Mouse (Mus musculus) forebrain, embryonic 15.5 days (tissue): ENCODE measurements around the gene Meiob. TPM values are rescaled to one million over a fixed set of nuclear protein-coding genes. Genes with fewer than 3 reads are reported as not detected.

ENCODE experiments used
- ATAC-seq: fragments of 200-750 bp; cut with Nextera tagmentation; replicated peaks from 2 replicates; pipeline ENCODE4 v1.8.0; 2017; ENCODE audit warnings: mild to moderate bottlenecking, moderate TSS enrichment, moderate library complexity
- H3K27ac ChIP-seq: fragments of 300-500 bp; sonication (generic); replicated peaks from 2 replicates; pipeline ENCODE4 v1.5.1; 2015; ENCODE audit warnings: mild to moderate bottlenecking, inconsistent platforms
- H3K27me3 ChIP-seq: fragments of 300-500 bp; sonication (generic); 2 replicates; pipeline ENCODE4 v1.6.1; 2015; ENCODE audit warnings: inconsistent platforms
- H3K36me3 ChIP-seq: fragments of 300-500 bp; sonication (generic); 2 replicates; pipeline ENCODE4 v1.6.1; 2015; ENCODE audit warnings: mild to moderate bottlenecking, inconsistent platforms
- H3K4me1 ChIP-seq: fragments of 300-500 bp; sonication (generic); 2 replicates; pipeline ENCODE4 v1.6.1; 2015; ENCODE audit warnings: inconsistent platforms
- H3K4me2 ChIP-seq: fragments of 300-500 bp; sonication (generic); replicated peaks from 2 replicates; pipeline ENCODE4 v1.6.1; 2015; ENCODE audit warnings: mild to moderate bottlenecking, inconsistent platforms
- H3K4me3 ChIP-seq: fragments of 300-500 bp; sonication (generic); 2 replicates; pipeline ENCODE4 v1.5.1; 2015; ENCODE audit warnings: mild to moderate bottlenecking, inconsistent platforms
- H3K9ac ChIP-seq: fragments of 300-500 bp; sonication (generic); replicated peaks from 2 replicates; pipeline ENCODE4 v1.6.1; 2015; ENCODE audit warnings: mild to moderate bottlenecking, inconsistent platforms
- H3K9me3 ChIP-seq: fragments of 300-500 bp; sonication (generic); 2 replicates; pipeline ENCODE4 v1.6.1; 2016; ENCODE audit warnings: inconsistent platforms
- WGBS: fragments of 180-500 bp; shearing (Covaris S2); methylation state at CpG from one replicate; pipeline ENCODE4 v1.1.7; 2015; ENCODE audit warnings: mixed read lengths; 5-methylcytosine and 5-hydroxymethylcytosine counted together
- polyA plus RNA-seq: library from polyadenylated mRNA; unstranded; fragments of >200 nt; fragmentation: Nextera tagmentation; extraction: Ambion mirVana; gene quantifications from 2 replicates; pipeline ENCODE4 v1.2.1, GENCODE M21; 2015

The Meiob gene
- polyA plus RNA-seq, 1 experiment from 2014 or later = not detected

DNA sequence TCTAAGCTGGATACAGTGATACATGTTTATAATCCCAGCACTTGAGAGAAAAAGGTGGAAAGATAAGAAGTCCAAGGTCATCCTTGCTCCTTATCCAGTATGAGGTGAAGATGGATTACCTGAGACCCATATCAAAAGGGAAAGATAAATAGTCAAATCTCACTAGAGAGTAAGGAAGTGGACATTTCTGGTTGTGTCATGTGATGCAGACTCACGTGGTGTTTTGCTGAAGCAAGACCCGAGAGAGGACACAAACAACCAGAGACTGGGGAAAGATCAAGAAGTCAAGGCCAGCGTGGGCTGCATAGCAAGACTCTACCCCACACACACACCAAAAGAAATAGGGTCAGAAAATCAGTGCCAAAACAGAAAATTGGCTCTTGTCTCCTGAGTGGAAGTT is 7.1 kb upstream of the Meiob start:
- no peak overlapping the region for H3K27ac ChIP-seq
- H3K9me3 ChIP-seq = no peaks in the 10 kb centered on the region
- no peak overlapping the region for H3K4me2 ChIP-seq
- no peak overlapping the region for H3K4me3 ChIP-seq
- H3K9ac ChIP-seq = no peak overlapping the region
- WGBS = 74% methylated on average over 3 of the region's 3 CpGs
- no peaks in the 10 kb centered on the region for H3K4me1 ChIP-seq
- no peaks in the 10 kb centered on the region for H3K27me3 ChIP-seq
- ATAC-seq = no peak
- H3K36me3 ChIP-seq = no peaks in the 10 kb centered on the region

GRCm38 (mm10) chr17:24798229-24798628 is 5.9 kb upstream of the Meiob start:
- 55% methylated on average over 9 of the region's 9 CpGs for WGBS
- ATAC-seq = no peak
- no peaks in the 10 kb centered on the region for H3K4me1 ChIP-seq
- no peaks in the 10 kb centered on the region for H3K36me3 ChIP-seq
- no peak overlapping the region for H3K27ac ChIP-seq
- H3K4me3 ChIP-seq = no peak overlapping the region
- H3K9ac ChIP-seq = no peak overlapping the region
- 0 out of 2 replicates have a peak, but pooled peaks cover 1% of the 10 kb centered on the region for H3K27me3 ChIP-seq
- no peaks in the 10 kb centered on the region for H3K9me3 ChIP-seq
- H3K4me2 ChIP-seq = no peak overlapping the region

GRCm38 (mm10) chr17:24799476-24799875 is 4.6 kb upstream of the Meiob start:
- Histone ChIP-seq H3K27me3 (peaks cover 11% of the 10 kb centered on the region; the same call in 1 of the 2 replicates), H3K4me3 (no peak overlapping the region)

DNA sequence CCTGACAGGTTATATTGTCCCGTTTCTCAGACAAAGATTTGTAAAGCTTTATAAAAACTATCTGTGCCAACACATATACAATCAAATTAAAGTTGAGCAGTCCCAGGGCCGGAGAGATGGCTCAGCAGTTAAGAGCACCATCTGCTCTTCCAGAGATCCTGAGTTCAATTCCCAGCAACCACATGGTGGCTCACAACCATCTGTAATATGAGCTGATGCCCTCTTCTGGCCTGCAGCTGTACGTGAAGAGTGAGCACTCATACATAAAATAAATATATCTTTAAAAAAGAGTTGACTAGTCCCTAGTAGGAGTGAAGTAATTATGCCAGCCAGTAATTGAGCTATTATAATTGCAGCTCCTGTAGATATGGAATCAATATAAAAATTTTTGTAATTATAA is 3.6 kb upstream of the Meiob start:
- no peak overlapping the region for H3K27ac ChIP-seq
- H3K9me3 ChIP-seq = no peaks in the 10 kb centered on the region
- no peak overlapping the region for H3K4me3 ChIP-seq
- peaks cover 10% of the 10 kb centered on the region for H3K4me1 ChIP-seq
- no peak overlapping the region for H3K9ac ChIP-seq
- no peaks in the 10 kb centered on the region for H3K36me3 ChIP-seq
- H3K27me3 ChIP-seq = peaks cover 20% of the 10 kb centered on the region
- no peak for ATAC-seq
- 56% methylated on average over 3 of the region's 3 CpGs for WGBS
- H3K4me2 ChIP-seq = no peak overlapping the region

More at GRCm38 (mm10) chr17:24799476-24799875, 4.6 kb upstream of the Meiob start:
- Histone ChIP-seq H3K4me1 (peaks cover 7% of the 10 kb centered on the region), H3K9me3 (no peaks in the 10 kb centered on the region), H3K36me3 (no peaks in the 10 kb centered on the region), H3K9ac (no peak overlapping the region), H3K27ac (no peak overlapping the region), H3K4me2 (no peak overlapping the region)
- ATAC-seq = no peak
- WGBS = 94% methylated on average over 4 of the region's 4 CpGs

GRCm38 (mm10) chr17:24811211-24811610 is 7.1 kb downstream of the Meiob start:
- H3K4me3 ChIP-seq = no peak overlapping the region
- WGBS = 81% methylated on average over 3 of the region's 3 CpGs
- ATAC-seq = no peak
- no peaks in the 10 kb centered on the region for H3K9me3 ChIP-seq
- H3K4me1 ChIP-seq = no peaks in the 10 kb centered on the region
- H3K27ac ChIP-seq = no peak overlapping the region
- H3K27me3 ChIP-seq = peaks cover 4% of the 10 kb centered on the region
- no peak overlapping the region for H3K9ac ChIP-seq
- H3K4me2 ChIP-seq = no peak overlapping the region
- no peaks in the 10 kb centered on the region for H3K36me3 ChIP-seq

DNA sequence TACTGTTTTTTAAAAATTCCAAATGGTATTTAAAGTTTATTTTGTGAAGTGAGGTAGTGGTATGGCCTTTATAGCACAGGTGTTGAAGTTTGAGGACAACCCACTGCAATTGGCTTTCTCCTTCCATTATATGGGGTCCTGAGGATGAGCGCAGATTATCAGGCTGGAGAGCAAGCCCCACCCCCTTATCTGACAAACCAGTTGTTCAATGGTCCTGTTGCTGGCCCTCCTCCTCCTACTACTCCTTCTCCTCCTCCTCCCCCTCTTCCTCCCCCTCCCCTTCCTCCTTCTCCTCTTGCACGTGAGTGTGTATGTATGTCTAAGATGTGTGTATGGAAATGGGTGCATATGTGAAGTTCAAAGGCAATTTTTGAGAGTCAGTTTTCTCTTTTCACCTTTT is 8.1 kb downstream of the Meiob start:
- H3K36me3 ChIP-seq = no peaks in the 10 kb centered on the region
- no peak for ATAC-seq
- H3K4me3 ChIP-seq = no peak overlapping the region
- H3K27me3 ChIP-seq = peaks cover 4% of the 10 kb centered on the region
- H3K9ac ChIP-seq = no peak overlapping the region
- no peak overlapping the region for H3K4me2 ChIP-seq
- 41% methylated on average over 2 of the region's 2 CpGs for WGBS
- no peak overlapping the region for H3K27ac ChIP-seq
- H3K9me3 ChIP-seq = no peaks in the 10 kb centered on the region
- no peaks in the 10 kb centered on the region for H3K4me1 ChIP-seq

GRCm38 (mm10) chr17:24815256-24815655 is 11.2 kb downstream of the Meiob start:
- Histone ChIP-seq H3K27me3 (peaks cover 4% of the 10 kb centered on the region; the same call in 1 of the 2 replicates), H3K4me1 (no peaks in the 10 kb centered on the region), H3K9ac (no peak overlapping the region), H3K4me3 (no peak overlapping the region), H3K27ac (no peak overlapping the region), H3K36me3 (no peaks in the 10 kb centered on the region), H3K9me3 (no peaks in the 10 kb centered on the region), H3K4me2 (no peak overlapping the region)
- no peak for ATAC-seq
- 83% methylated on average over 5 of the region's 5 CpGs for WGBS

GRCm38 (mm10) chr17:24817503-24817902 is 13.4 kb downstream of the Meiob start:
- WGBS = 33% methylated on average over 1 of the region's 1 CpGs
- Histone ChIP-seq H3K9ac (no peak overlapping the region), H3K27me3 (peaks cover 4% of the 10 kb centered on the region; the same call in 1 of the 2 replicates), H3K4me1 (no peaks in the 10 kb centered on the region), H3K36me3 (no peaks in the 10 kb centered on the region), H3K27ac (no peak overlapping the region), H3K4me3 (no peak overlapping the region), H3K9me3 (no peaks in the 10 kb centered on the region), H3K4me2 (no peak overlapping the region)
- no peak for ATAC-seq

GRCm38 (mm10) chr17:24818172-24818571 is 14.1 kb downstream of the Meiob start:
- peaks cover 4% of the 10 kb centered on the region; the same call in 1 of the 2 replicates for H3K27me3 ChIP-seq
- H3K9ac ChIP-seq = no peak overlapping the region
- ATAC-seq = no peak
- H3K27ac ChIP-seq = no peak overlapping the region
- no peak overlapping the region for H3K4me3 ChIP-seq
- H3K4me1 ChIP-seq = no peaks in the 10 kb centered on the region
- 53% methylated on average over 6 of the region's 6 CpGs for WGBS
- H3K4me2 ChIP-seq = no peak overlapping the region
- no peaks in the 10 kb centered on the region for H3K36me3 ChIP-seq
- no peaks in the 10 kb centered on the region for H3K9me3 ChIP-seq

- H3K36me3 ChIP-seq = no peaks in the 10 kb centered on the region
- no peaks in the 10 kb centered on the region for H3K4me1 ChIP-seq
- no peak overlapping the region for H3K9ac ChIP-seq
- no peak for ATAC-seq
- no peak overlapping the region for H3K4me3 ChIP-seq
- no peaks in the 10 kb centered on the region for H3K9me3 ChIP-seq
- no peak overlapping the region for H3K27ac ChIP-seq
- H3K4me2 ChIP-seq = no peak overlapping the region
- 65% methylated on average over 2 of the region's 2 CpGs for WGBS
- H3K27me3 ChIP-seq = no peaks in the 10 kb centered on the region
Observed at GRCm38 (mm10) chr17:24819469-24819868, 15.4 kb downstream of the Meiob start.

DNA sequence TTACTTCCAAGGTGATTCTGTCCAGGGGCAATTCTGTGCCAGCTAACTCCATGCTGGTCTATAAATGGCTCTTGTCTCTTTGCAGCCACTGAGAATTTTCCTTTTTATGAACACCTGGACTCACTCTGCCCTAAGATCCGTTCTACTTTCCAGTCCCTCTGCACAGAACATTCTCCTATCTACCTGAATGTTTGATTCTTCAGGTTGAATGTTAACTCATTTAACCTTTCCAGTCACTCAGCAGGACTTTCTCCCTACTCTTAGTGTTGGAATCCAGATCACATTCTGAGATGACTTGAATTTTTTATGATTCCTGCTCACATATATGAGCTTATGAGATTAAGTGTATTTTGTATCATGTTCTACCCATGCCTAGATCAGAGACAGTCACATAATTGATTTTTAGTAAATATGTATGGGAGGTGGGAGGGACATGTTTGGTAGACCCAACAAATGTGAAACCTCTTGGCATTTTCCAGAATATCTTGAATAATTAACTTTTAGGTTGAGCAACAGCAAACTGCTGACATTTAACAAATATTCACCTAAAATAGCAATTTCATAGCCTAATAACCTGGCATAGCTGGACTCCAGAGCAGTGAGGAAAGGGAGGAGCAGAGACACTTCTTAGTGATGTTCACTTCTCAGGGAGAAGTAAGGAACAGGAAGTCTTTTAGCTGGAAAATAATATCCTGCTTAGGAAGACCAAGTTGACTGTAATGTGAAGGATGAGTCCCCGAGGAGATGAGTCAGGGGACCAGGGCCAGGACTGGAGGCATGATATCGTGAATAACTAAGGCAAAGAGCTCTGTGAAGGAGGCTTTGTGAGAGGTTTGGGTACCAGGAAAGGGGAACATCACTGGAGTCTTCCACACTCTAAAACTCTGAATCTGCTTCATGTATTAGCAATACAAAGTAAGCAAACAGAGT is 17.5 kb downstream of the Meiob start:
- H3K9ac ChIP-seq = no peak overlapping the region
- no peak overlapping the region for H3K4me2 ChIP-seq
- H3K4me3 ChIP-seq = no peak overlapping the region
- 62% methylated on average over 3 of the region's 3 CpGs for WGBS
- no peaks in the 10 kb centered on the region for H3K9me3 ChIP-seq
- H3K27me3 ChIP-seq = no peaks in the 10 kb centered on the region; the same call in 1 of the 2 replicates
- ATAC-seq = no peak
- no peaks in the 10 kb centered on the region for H3K36me3 ChIP-seq
- no peaks in the 10 kb centered on the region for H3K4me1 ChIP-seq
- no peak overlapping the region for H3K27ac ChIP-seq

GRCm38 (mm10) chr17:24839842-24840241 is 35.8 kb downstream of the Meiob start, which contains the start of gene Hagh:
Hagh (plus strand) TSS chr17:24840143.
- Histone ChIP-seq H3K27me3 (peaks cover 5% of the 10 kb centered on the region; the same call in 1 of the 2 replicates), H3K4me2 (no peak within 1 kb of the TSS), H3K4me1 (no peaks in the 10 kb centered on the region), H3K27ac (no peak within 1 kb of the TSS), H3K9me3 (no peaks in the 10 kb centered on the region), H3K4me3 (no peak within 1 kb of the TSS), H3K36me3 (no peaks in the 10 kb centered on the region), H3K9ac (no peak within 1 kb of the TSS)
- ATAC-seq = no peak
- 75% methylated on average over 8 of the region's 8 CpGs for WGBS
